Mouse (Mus musculus): ENCODE measurements at regions not wholly inside any gene's neighbourhood (a gene's known extent, or its start where the extent isn't known, plus 50 kb on each side); places are given as distances from the start of the nearest gene placed in this dataset.

DNA sequence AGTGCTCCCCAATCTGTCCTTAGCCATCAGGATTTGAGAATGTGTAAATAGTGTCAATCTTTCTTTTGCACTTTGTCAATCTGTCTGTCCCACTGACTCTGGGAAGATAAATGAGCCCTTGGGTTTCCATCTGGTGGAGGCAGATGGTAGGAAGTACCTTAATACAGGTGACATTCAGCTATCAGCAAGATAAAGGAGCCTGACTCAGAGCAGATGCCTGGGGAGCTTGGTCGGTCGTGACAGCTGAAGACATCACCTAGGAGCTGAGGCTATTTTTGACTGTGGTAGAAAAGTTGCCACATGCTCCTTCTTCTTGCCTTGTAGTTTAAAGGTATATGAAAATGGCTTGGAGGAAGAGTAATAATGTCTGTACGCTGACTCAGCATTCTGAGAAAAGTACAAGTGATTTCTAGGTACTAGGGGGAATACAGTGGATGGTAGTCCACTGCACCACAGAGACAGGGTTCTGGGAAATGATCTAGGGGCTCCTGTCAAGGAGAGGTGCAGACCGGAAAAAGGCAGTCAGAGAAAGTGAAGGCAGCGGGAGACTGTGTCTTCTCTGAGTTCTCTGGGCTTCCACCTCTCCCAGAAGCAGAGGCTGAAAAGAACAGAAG, 80.0 kb downstream of the Gm10260 start:
- TF ChIP-seq EP300 (IDR thresholded peaks at IDR 0.05; ENCODE audit: low read depth in 1 of 2, low read length in 2 of 2): no peak
- TF ChIP-seq CTCF (IDR thresholded peaks at IDR 0.05 in 2 of 3, conservative IDR thresholded peaks at IDR 0.05 in 1 of 3; ENCODE audit: control insufficient read depth in 1 of 3, insufficient read depth in 1 of 3, low read depth in 2 of 3, low read length in 3 of 3, poor library complexity in 1 of 3, severe bottlenecking in 1 of 3): no peak
- no peak for TF ChIP-seq UBTF (IDR thresholded peaks at IDR 0.05; ENCODE audit: borderline replicate concordance, insufficient read depth, low read depth, low read length)
- no peak for TF ChIP-seq GATA1 (IDR thresholded peaks at IDR 0.05; ENCODE audit: low read depth, low read length)
- no peak for TF ChIP-seq MAX (IDR thresholded peaks at IDR 0.05; ENCODE audit: low read length)
- TF ChIP-seq TCF12 (IDR thresholded peaks at IDR 0.05; ENCODE audit: low read depth, low read length): no peak
- no peak for TF ChIP-seq NELFE (IDR thresholded peaks at IDR 0.05; ENCODE audit: low read depth, low read length)
- TF ChIP-seq POLR2A (IDR thresholded peaks at IDR 0.05; ENCODE audit: control insufficient read depth in 1 of 2, insufficient read depth in 1 of 2, low read depth in 1 of 2, low read length in 2 of 2, poor library complexity in 1 of 2): no peak
- TF ChIP-seq POLR2AphosphoS5 (IDR thresholded peaks at IDR 0.05; ENCODE audit: borderline replicate concordance, low read depth, low read length): no peak

Data from MEL (cell line).